Mouse (Mus musculus) limb, embryonic 14.5 days (tissue): ENCODE results near the gene Dpp8. TPM values are rescaled to one million over a fixed set of nuclear protein-coding genes. Genes with fewer than 3 reads are reported as not detected.

Experiments
- ATAC-seq: fragments of 200-750 bp; cut with Nextera tagmentation; 2 replicates; pipeline ENCODE4 v1.8.0; 2017; ENCODE audit warnings: low read depth, moderate number of reproducible peaks, moderate TSS enrichment; ENCODE audit not compliant: low FRiP score
- DNase-seq: peaks from one replicate; pipeline ENCODE4 v3.0.0-alpha.2; 2015; ENCODE audit warnings: low spot score
- H3K27ac ChIP-seq: fragments of 300-500 bp; sonication (generic); replicated peaks from 2 replicates; pipeline ENCODE4 v1.5.1; 2014; ENCODE audit warnings: low read depth, mild to moderate bottlenecking, low read length, moderate library complexity, mixed read lengths
- H3K27me3 ChIP-seq: fragments of 300-500 bp; sonication (generic); 2 replicates; pipeline ENCODE4 v1.6.1; 2014; ENCODE audit warnings: low read length, mixed read lengths; ENCODE audit not compliant: control insufficient read depth, insufficient read depth
- H3K36me3 ChIP-seq: fragments of 300-500 bp; sonication (generic); 2 replicates; pipeline ENCODE4 v1.6.1; 2014; ENCODE audit warnings: mild to moderate bottlenecking, low read length, moderate library complexity, mixed read lengths; ENCODE audit not compliant: control insufficient read depth, insufficient read depth
- H3K4me1 ChIP-seq: fragments of 300-500 bp; sonication (generic); 2 replicates; pipeline ENCODE4 v1.6.1; 2014; ENCODE audit warnings: antibody characterized with exemption, low read length, mixed read lengths; ENCODE audit not compliant: control insufficient read depth, insufficient read depth
- H3K4me2 ChIP-seq: fragments of 300-500 bp; sonication (generic); replicated peaks from 2 replicates; pipeline ENCODE4 v1.6.1; 2014; ENCODE audit warnings: low read depth, mild to moderate bottlenecking, low read length, moderate library complexity; ENCODE audit not compliant: severe bottlenecking
- H3K4me3 ChIP-seq: fragments of 300-500 bp; sonication (generic); replicated peaks from 2 replicates; pipeline ENCODE4 v1.5.1; 2014; ENCODE audit warnings: low read length
- H3K9ac ChIP-seq: fragments of 300-500 bp; sonication (generic); 2 replicates; pipeline ENCODE4 v1.6.1; 2014; ENCODE audit warnings: mild to moderate bottlenecking, low read depth, low read length, moderate library complexity; ENCODE audit not compliant: severe bottlenecking
- H3K9me3 ChIP-seq: fragments of 300-500 bp; sonication (generic); 2 replicates; pipeline ENCODE4 v1.6.1; 2016; ENCODE audit warnings: low read length; ENCODE audit not compliant: control insufficient read depth
- POLR2A ChIP-seq: fragments of 200-500 bp; IDR thresholded peaks from 2 replicates; pipeline ENCODE4 v1.8.0; 2012; ENCODE audit warnings: inconsistent platforms, mild to moderate bottlenecking, moderate library complexity, borderline replicate concordance; ENCODE audit not compliant: insufficient read depth, insufficient read length; ENCODE audit errors: extremely low read depth
- WGBS: fragments of 180-500 bp; shearing (Covaris S2); extraction: QIAGEN DNeasy Blood & Tissue Kit; methylation state at CpG from one replicate; pipeline ENCODE4 v1.1.7; 2014; 5-methylcytosine and 5-hydroxymethylcytosine counted together
- polyA plus RNA-seq, 2 experiments: library from polyadenylated mRNA; depleted of rRNA in 1 of 2; stranded (reverse) in 1 of 2; unstranded in 1 of 2; fragments of >200 nt; fragmentation: Nextera tagmentation in 1 of 2; extraction: Ambion mirVana in 1 of 2; gene quantifications; 2 replicates each; pipeline versions ENCODE4 v1.2.1 to v1.2.3; 2012 to 2014

The Dpp8 gene
- polyA plus RNA-seq, 2 experiments, result 29.1 to 52.3 TPM

DNA sequence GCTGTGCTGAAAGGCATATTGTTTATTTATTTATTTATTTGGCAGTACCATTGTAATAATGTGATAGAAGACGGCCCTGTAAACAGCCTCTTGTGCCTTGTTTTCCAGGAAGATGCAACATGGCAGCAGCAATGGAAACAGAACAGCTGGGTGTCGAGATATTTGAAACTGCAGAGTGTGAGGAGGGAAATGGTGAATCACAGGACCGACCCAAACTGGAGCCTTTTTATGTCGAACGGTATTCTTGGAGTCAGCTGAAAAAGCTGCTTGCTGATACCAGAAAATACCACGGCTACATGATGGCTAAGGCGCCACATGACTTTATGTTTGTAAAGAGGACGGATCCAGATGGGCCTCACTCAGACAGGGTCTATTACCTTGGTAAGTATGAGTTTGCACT, 4.6 kb downstream of the Dpp8 start:
- H3K9me3 ChIP-seq, result no peaks in the 10 kb centered on the region
- no peak overlapping the region for H3K4me3 ChIP-seq
- peaks cover 5% of the 10 kb centered on the region; the same call in 1 of the 2 replicates for H3K4me1 ChIP-seq
- no peak overlapping the region for H3K27ac ChIP-seq
- 85% methylated on average over 8 of the region's 8 CpGs for whole genome bisulfite sequencing
- H3K9ac ChIP-seq, result no peak overlapping the region
- no peak for TF ChIP-seq POLR2A
- H3K4me2 ChIP-seq, result no peak overlapping the region
- DNase-seq (no peak), ATAC-seq (no peak)
- H3K36me3 ChIP-seq, result peaks cover 67% of the 10 kb centered on the region
- no peaks in the 10 kb centered on the region for H3K27me3 ChIP-seq

DNA sequence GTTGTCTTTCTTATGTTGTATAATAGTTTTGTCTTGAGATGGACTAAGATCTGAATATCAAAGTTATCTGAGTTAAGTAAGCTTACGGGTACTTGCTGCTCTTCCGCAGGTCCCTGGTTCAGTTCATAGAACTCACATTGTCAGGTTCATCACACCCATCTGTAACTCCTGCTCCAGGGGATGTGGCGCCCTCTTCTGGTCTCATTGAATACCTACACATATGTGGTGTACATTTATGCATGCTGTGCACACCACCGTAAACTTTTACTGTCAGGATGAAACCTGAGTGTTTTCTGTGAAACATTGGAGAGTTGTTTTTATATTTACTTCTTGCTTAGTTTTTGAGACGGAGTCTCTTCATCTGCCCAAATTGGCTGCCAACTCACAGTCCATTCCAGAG, 9.2 kb downstream of the Dpp8 start:
- Histone ChIP-seq H3K4me3 (no peak overlapping the region), H3K4me1 (no peaks in the 10 kb centered on the region), H3K27me3 (no peaks in the 10 kb centered on the region), H3K27ac (no peak overlapping the region), H3K4me2 (no peak overlapping the region), H3K36me3 (peaks cover 90% of the 10 kb centered on the region), H3K9ac (no peak overlapping the region), H3K9me3 (no peaks in the 10 kb centered on the region)
- ATAC-seq (no peak), DNase-seq (no peak)
- TF ChIP-seq POLR2A, result no peak
- WGBS, result 94% methylated on average over 5 of the region's 5 CpGs

DNA sequence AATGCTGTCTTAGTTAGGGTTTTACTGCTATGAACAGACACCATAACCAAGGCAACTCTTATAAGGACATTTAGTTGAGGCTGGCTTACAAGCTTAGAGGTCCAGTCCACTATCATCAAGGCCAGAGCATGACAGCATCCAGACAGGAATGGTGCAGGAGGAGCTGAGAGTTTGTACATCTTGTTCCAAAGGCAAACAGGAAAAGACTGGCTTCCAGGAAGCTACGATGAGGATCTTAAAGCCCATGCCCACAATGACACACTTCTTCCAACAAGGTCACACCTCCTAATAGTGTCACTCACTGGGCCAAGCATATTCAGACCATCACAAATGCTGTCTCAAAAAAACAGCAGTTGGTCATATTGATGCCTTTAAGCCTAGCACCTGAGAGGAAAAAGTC, 14.8 kb downstream of the Dpp8 start:
- no peaks in the 10 kb centered on the region for H3K4me1 ChIP-seq
- TF ChIP-seq POLR2A, result no peak
- WGBS, result 88% methylated on average over 1 of the region's 1 CpGs

DNA sequence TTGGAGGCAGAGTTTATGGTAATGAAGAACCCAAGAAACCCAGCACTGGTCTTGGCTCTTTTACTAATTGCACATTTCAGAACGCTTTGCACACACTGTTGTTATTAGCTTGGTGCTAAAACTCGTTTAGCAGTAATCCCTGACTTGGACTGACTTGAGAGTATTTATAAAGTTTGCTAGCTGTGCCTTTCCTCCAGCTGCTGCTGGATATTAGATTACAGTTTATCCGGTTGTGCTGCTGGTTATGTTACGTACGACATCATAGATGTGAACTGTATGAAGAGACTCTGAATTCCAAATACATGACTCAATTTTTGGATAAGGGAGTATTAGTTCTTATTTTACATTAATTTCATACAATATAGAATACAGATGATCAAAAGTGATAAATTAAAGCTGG, 17.2 kb downstream of the Dpp8 start:
- H3K4me3 ChIP-seq, result no peak overlapping the region
- H3K4me2 ChIP-seq, result no peak overlapping the region
- no peaks in the 10 kb centered on the region for H3K4me1 ChIP-seq
- 74% methylated on average over 5 of the region's 5 CpGs for WGBS
- peaks cover 86% of the 10 kb centered on the region for H3K36me3 ChIP-seq
- H3K27ac ChIP-seq, result no peak overlapping the region
- H3K9ac ChIP-seq, result no peak overlapping the region
- no peaks in the 10 kb centered on the region for H3K27me3 ChIP-seq
- no peak for TF ChIP-seq POLR2A
- DNase-seq, result no peak
- H3K9me3 ChIP-seq, result no peaks in the 10 kb centered on the region
- no peak for ATAC-seq

More for the DNA sequence above, 14.8 kb downstream of the Dpp8 start:
- H3K4me3 ChIP-seq, result no peak overlapping the region
- DNase-seq (no peak), ATAC-seq (no peak)
- no peaks in the 10 kb centered on the region for H3K9me3 ChIP-seq
- H3K36me3 ChIP-seq, result peaks cover 86% of the 10 kb centered on the region
- H3K4me2 ChIP-seq, result no peak overlapping the region
- no peak overlapping the region for H3K27ac ChIP-seq
- H3K27me3 ChIP-seq, result no peaks in the 10 kb centered on the region
- H3K9ac ChIP-seq, result no peak overlapping the region

DNA sequence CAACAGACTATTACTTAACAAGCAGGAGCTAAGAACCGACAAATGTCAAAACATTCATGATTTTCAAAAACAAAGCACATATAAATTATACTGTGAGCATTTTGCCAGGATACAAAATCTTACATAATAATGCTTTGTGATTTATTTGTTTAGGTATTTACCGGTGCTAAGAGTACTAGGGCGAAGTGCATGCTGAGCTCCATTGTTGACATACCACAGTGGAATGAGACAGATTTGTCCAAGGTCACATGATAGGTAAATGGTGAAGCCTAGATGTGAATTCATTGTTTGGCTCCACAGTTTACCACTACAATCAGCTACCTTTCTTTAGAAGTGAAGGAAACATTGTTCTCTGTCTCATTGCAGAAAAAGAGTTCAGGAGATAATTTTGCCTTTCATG, 18.8 kb downstream of the Dpp8 start:
- H3K4me1 ChIP-seq, result no peaks in the 10 kb centered on the region
- H3K4me3 ChIP-seq, result no peak overlapping the region
- H3K4me2 ChIP-seq, result no peak overlapping the region
- no peaks in the 10 kb centered on the region for H3K9me3 ChIP-seq
- no peak for TF ChIP-seq POLR2A
- no peaks in the 10 kb centered on the region for H3K27me3 ChIP-seq
- WGBS, result 97% methylated on average over 3 of the region's 3 CpGs
- no peak for ATAC-seq
- no peak overlapping the region for H3K27ac ChIP-seq
- no peak for DNase-seq
- H3K36me3 ChIP-seq, result peaks cover 88% of the 10 kb centered on the region
- no peak overlapping the region for H3K9ac ChIP-seq

DNA sequence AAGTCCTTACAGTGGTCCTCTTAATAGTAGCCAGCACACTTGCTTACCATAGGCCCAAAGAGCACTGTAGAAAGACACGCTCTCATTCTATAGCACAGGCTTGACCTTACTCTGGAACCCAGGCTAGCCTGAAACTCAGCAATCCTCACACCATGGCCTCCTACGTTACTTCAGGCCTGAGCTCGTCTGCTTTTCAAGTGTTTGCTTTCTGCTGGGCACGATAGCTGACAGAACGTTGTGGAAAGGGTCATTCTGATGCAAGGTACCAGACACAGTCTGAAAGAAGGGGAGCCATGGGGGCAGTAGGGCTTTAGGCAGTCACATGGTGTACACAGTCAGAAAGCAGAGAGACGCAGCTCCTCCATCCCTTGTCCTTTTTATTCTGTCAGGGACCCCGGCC, 32.0 kb downstream of the Dpp8 start:
- Histone ChIP-seq H3K9me3 (no peaks in the 10 kb centered on the region), H3K4me2 (no peak overlapping the region), H3K4me1 (no peaks in the 10 kb centered on the region), H3K36me3 (peaks cover 82% of the 10 kb centered on the region), H3K4me3 (no peak overlapping the region), H3K27ac (no peak overlapping the region), H3K9ac (no peak overlapping the region), H3K27me3 (no peaks in the 10 kb centered on the region)
- TF ChIP-seq POLR2A, result no peak
- WGBS, result 89% methylated on average over 7 of the region's 7 CpGs
- ATAC-seq, result no peak
- no peak for DNase-seq
